Mouse (Mus musculus) ES-Bruce4 (cell line): ENCODE results near the gene Srr. TPM values are rescaled to one million over a fixed set of nuclear protein-coding genes. Genes with fewer than 3 reads are reported as not detected.

ENCODE experiments used
- H3K27ac ChIP-seq: 2 replicates; pipeline ENCODE4 v1.5.1; 2012; ENCODE audit warnings: low read length, inconsistent platforms; ENCODE audit not compliant: insufficient read depth
- H3K27me3 ChIP-seq: 2 replicates; pipeline ENCODE4 v1.6.1; 2012; ENCODE audit warnings: mild to moderate bottlenecking, low read length, inconsistent platforms; ENCODE audit not compliant: control insufficient read depth, poor library complexity, insufficient read depth, severe bottlenecking
- H3K36me3 ChIP-seq: 2 replicates; pipeline ENCODE4 v1.6.1; 2012; ENCODE audit warnings: inconsistent platforms, mild to moderate bottlenecking, low read length, moderate library complexity; ENCODE audit not compliant: control insufficient read depth, poor library complexity, insufficient read depth, severe bottlenecking
- H3K4me1 ChIP-seq: one replicate; pipeline ENCODE4 v1.8.1; 2011; ENCODE audit warnings: low read length; ENCODE audit not compliant: control insufficient read depth, insufficient read depth
- H3K4me3 ChIP-seq: 2 replicates; pipeline ENCODE4 v1.5.1; 2011; ENCODE audit warnings: low read depth, mild to moderate bottlenecking, low read length
- H3K9ac ChIP-seq: 2 replicates; pipeline ENCODE4 v1.6.1; 2012; ENCODE audit warnings: low read depth, mild to moderate bottlenecking, inconsistent platforms; ENCODE audit not compliant: poor library complexity, severe bottlenecking
- H3K9me3 ChIP-seq: replicated peaks from 2 replicates; pipeline ENCODE4 v1.6.1; 2012; ENCODE audit warnings: mild to moderate bottlenecking, low read length, inconsistent platforms; ENCODE audit not compliant: control insufficient read depth, poor library complexity, insufficient read depth, severe bottlenecking
- CTCF ChIP-seq: IDR thresholded peaks from one replicate; pipeline ENCODE4 v1.8.1; 2011; ENCODE audit warnings: low read depth, low read length
- EP300 ChIP-seq: IDR thresholded peaks from 2 replicates; pipeline ENCODE4 v1.6.1; 2011; ENCODE audit warnings: low read depth, low read length; ENCODE audit not compliant: insufficient read depth
- POLR2A ChIP-seq: IDR thresholded peaks from one replicate; pipeline ENCODE4 v1.8.1; 2011; ENCODE audit warnings: low read length; ENCODE audit not compliant: insufficient read depth
- polyA plus RNA-seq: library from polyadenylated mRNA; stranded (reverse); fragments of >200 nt; gene quantifications from 2 replicates; pipeline ENCODE4 v1.2.4, GENCODE M21; 2011; ENCODE audit warnings: low read depth; ENCODE audit not compliant: missing spikeins, insufficient read depth, insufficient read length

Gene Srr
- polyA plus RNA-seq, 1 experiment: 13.6 TPM

DNA sequence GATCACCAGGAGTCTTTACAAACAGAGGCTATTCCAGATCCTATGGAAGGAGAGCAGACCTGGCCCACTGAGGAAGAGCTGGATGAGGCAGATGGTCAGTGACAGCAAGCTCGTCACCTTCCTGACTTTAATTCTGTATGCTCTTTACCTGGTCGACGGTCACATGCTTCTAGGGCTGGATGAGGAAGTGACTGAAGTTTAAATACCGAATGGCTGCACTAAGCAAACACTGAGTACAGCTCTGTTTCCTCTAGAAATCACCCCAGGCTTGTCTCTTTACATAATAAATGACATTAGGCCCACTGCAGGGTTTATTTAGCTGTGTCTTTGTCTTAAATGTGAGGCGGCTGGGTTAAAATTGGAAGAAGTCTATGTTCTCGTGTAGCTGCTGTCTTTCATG lies 24.2 kb downstream of the Srr start:
- TF ChIP-seq EP300: no peak
- TF ChIP-seq CTCF: no peak
- no peak for TF ChIP-seq POLR2A
- no peaks in the 10 kb centered on the region for H3K27me3 ChIP-seq
- H3K9ac ChIP-seq: no peak overlapping the region
- no peaks in the 10 kb centered on the region for H3K4me1 ChIP-seq
- no peak overlapping the region for H3K4me3 ChIP-seq
- H3K9me3 ChIP-seq: no peaks in the 10 kb centered on the region
- no peak overlapping the region for H3K27ac ChIP-seq
- H3K36me3 ChIP-seq: peaks cover 72% of the 10 kb centered on the region

- Histone ChIP-seq H3K27ac (no peak overlapping the region), H3K36me3 (peaks cover 41% of the 10 kb centered on the region), H3K27me3 (no peaks in the 10 kb centered on the region), H3K9me3 (no peaks in the 10 kb centered on the region), H3K4me3 (peak overlapping the region; percentile 82), H3K9ac (peak overlapping the region; percentile 75), H3K4me1 (no peaks in the 10 kb centered on the region)
- no peak for TF ChIP-seq EP300
- TF ChIP-seq CTCF: no peak
- no peak for TF ChIP-seq POLR2A
Observed at GRCm38 (mm10) chr11:74898517-74898827, 27.3 kb downstream of the Srr start.

- no peak for TF ChIP-seq CTCF
- TF ChIP-seq POLR2A: peak; percentile 79
- no peaks in the 10 kb centered on the region for H3K9me3 ChIP-seq
- H3K9ac ChIP-seq: peak within 1 kb of the TSS; percentile 75
- peak within 1 kb of the TSS; percentile 90 for H3K4me3 ChIP-seq
- peak within 1 kb of the TSS; percentile 48 for H3K27ac ChIP-seq
- H3K4me1 ChIP-seq: no peaks in the 10 kb centered on the region
- H3K36me3 ChIP-seq: peaks cover 35% of the 10 kb centered on the region
- H3K27me3 ChIP-seq: no peaks in the 10 kb centered on the region
Observed at GRCm38 (mm10) chr11:74897678-74898516, 27.9 kb downstream of the Srr start, which contains the start of gene Tsr1. TSS of gene Tsr1 (plus strand) at chr11:74898071.

- peak within 1 kb of the TSS; percentile 90 for H3K4me3 ChIP-seq
- H3K9ac ChIP-seq: peak within 1 kb of the TSS; percentile 75
- peaks cover 29% of the 10 kb centered on the region for H3K36me3 ChIP-seq
- H3K4me1 ChIP-seq: no peaks in the 10 kb centered on the region
- H3K27me3 ChIP-seq: no peaks in the 10 kb centered on the region
- H3K9me3 ChIP-seq: peaks cover 3% of the 10 kb centered on the region; the same call in 1 of the 2 replicates
- peak within 1 kb of the TSS; percentile 48 for H3K27ac ChIP-seq
- TF ChIP-seq EP300 (no peak), POLR2A (no peak), CTCF (no peak)
Observed at GRCm38 (mm10) chr11:74896901-74897677, 28.7 kb downstream of the Srr start, which contains the start of gene Sgsm2. TSS of gene Sgsm2 (minus strand) at chr11:74897060.

DNA sequence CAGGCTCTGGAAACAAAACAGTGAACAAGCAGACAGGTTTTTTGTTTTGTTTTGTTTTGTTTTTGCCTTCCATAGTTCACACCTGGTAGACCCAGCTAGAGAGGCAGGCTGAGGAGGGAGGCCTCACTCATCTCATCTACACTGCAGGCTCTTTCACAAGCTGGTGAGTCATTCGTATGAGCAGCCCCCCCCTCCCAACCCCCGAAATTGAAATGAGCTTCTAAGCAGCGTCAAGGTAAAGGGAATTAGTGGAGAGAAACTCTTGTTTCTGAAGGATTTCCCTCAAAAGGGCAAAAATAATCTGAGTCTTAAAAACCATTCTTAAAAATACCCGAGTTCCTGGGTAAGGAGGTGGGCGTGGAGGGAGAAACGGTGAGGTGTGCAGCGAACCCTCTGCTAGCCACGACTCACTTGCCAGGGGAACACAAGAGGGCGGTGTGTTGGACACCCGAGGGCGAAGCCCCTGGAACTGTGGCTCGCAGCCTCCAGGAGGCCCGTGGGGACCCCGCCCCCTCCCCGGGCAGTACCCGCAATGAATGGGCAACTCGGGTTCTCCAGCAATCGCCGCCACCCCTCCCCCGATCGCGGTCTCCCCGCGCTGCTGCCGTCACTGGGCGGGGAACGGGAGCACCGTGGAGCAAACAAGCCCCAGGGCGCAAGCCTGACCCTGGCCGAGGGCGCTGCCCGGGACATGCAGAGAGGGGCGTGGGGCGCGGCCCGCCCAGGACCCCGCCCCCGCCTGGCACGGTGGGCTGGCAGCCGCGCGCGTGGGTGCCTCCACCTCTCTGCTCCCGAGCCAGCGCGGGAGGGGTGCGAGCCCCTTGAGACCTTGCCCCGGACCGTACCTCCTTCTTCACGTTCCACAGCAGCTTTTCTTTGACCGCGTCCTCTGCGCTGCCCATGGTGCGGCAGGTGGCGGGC lies 29.5 kb downstream of the Srr start:
- Histone ChIP-seq H3K4me1 (no peaks in the 10 kb centered on the region), H3K27ac (peak overlapping the region; percentile 23; the same call in 1 of the 2 replicates), H3K9ac (peak overlapping the region; percentile 75), H3K9me3 (peaks cover 9% of the 10 kb centered on the region; the same call in 1 of the 2 replicates), H3K36me3 (peaks cover 20% of the 10 kb centered on the region), H3K27me3 (no peaks in the 10 kb centered on the region), H3K4me3 (peak overlapping the region; percentile 90)
- TF ChIP-seq EP300 (no peak), POLR2A (no peak), CTCF (peak; percentile 11)
